Mouse (Mus musculus) E14TG2a.4 (cell line): Measurements from ENCODE around the gene Tbc1d2b.

Source experiments
- H3K27me3 ChIP-seq: 2 replicates; pipeline ENCODE4 v1.6.1; 2014; ENCODE audit warnings: low read length, control low read depth; ENCODE audit not compliant: insufficient read depth
- H3K36me3 ChIP-seq: 2 replicates; pipeline ENCODE4 v1.6.1; 2014; ENCODE audit warnings: low read length, control low read depth; ENCODE audit not compliant: insufficient read depth
- H3K4me1 ChIP-seq: replicated peaks from 2 replicates; pipeline ENCODE4 v1.6.1; 2014; ENCODE audit warnings: low read depth, low read length, control low read depth
- H3K4me3 ChIP-seq: replicated peaks from 2 replicates; pipeline ENCODE4 v1.5.1; 2014; ENCODE audit warnings: mild to moderate bottlenecking, low read length
- H3K9me3 ChIP-seq: 2 replicates; pipeline ENCODE4 v1.6.1; 2014; ENCODE audit warnings: low read length, control low read depth
- CTCF ChIP-seq: conservative IDR thresholded peaks from 2 replicates; pipeline ENCODE4 v1.5.1; 2014; ENCODE audit warnings: low read length
- NANOG ChIP-seq: IDR thresholded peaks from 2 replicates; pipeline ENCODE4 v1.6.1; 2014; ENCODE audit warnings: borderline replicate concordance, low read length, mixed read lengths
- POU5F1 ChIP-seq: IDR thresholded peaks from 2 replicates; pipeline ENCODE4 v1.6.1; 2014; ENCODE audit warnings: low read length, borderline replicate concordance

The Tbc1d2b gene

DNA sequence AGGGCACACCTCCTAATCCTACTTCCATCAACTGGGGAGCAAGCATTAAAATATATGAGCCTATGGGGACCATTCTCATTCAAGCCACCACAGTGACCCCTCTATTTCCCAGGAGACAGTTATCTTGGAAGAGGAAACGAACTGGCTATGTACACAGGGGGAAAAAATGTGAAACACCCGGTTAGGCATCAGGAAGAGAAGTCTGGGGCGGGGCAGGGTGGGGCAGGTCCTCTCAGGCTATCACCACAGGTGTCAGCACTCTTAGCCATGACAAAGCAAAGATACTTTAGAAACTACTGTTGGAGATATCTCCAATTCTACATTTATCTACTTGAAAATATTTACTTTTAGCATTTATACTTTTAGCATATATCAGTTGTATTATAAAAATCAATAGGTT is 8.5 kb downstream of the Tbc1d2b start:
- Histone ChIP-seq H3K4me3 (no peak overlapping the region), H3K4me1 (peaks cover 31% of the 10 kb centered on the region), H3K27me3 (no peaks in the 10 kb centered on the region), H3K9me3 (no peaks in the 10 kb centered on the region), H3K36me3 (peaks cover 12% of the 10 kb centered on the region)
- no peak for TF ChIP-seq NANOG
- TF ChIP-seq CTCF = no peak

DNA sequence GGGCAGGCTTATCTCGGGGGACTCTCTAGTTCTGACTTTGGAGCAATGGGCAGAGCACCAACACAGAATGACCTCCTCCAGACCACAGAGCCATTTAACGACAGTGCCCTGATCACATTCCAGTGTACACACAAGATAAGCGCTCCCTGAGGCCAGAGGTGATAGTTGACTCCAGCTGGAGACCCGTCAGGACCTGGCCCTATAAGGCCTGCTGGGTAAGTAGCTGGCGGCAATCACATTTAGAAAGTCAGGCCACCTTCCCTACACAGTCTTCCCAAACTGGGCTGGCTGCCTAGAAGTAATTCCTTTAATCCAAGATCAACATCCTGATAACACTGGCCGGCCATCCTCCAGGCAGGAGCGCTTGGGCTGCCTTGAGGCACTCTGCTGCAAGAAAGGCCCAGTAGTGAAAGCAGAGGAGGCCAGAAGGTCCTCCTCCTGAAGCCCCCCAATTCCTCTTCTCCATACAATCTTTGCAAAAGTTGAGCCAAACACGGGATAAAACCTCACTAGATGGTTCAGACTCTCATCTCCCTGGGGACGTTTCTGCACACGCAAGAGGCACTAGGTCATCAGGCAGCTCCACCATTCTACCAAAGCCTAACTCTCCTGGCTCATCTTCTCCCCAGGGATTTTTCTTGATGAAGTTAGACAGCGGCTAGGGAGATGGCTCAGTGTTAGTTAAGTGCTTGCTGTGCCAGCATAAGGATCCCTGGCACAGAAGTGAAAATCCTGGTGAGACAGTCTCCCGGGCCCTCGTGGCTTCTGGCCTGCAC is 9.8 kb downstream of the Tbc1d2b start:
- Histone ChIP-seq H3K9me3 (no peaks in the 10 kb centered on the region), H3K36me3 (peaks cover 12% of the 10 kb centered on the region), H3K4me1 (peaks cover 33% of the 10 kb centered on the region), H3K27me3 (no peaks in the 10 kb centered on the region), H3K4me3 (no peak overlapping the region)
- TF ChIP-seq CTCF (no peak), POU5F1 (no peak), NANOG (no peak)

DNA sequence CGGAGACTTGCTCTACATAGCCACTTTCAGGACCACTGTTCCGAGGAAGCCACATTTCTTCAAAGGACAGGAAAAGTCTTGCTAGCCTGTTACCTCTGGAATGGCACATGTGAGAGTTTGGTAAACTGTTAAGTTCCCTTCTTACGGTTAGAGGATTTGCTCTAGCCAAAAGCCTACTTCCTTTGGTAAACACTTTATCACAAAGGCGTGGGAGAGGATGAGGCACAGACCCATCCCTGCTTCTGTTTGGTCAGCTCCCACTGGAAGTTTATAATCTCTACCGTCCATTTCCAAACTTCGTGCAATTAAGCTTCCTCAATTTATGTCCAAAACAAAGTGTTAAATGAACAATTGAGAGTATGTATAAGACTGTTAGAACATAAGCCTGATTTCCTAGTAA is 10.5 kb downstream of the Tbc1d2b start:
- TF ChIP-seq CTCF (no peak), NANOG (no peak), POU5F1 (no peak)
- peaks cover 33% of the 10 kb centered on the region for H3K4me1 ChIP-seq
- no peak overlapping the region for H3K4me3 ChIP-seq
- peaks cover 8% of the 10 kb centered on the region for H3K36me3 ChIP-seq
- H3K27me3 ChIP-seq = no peaks in the 10 kb centered on the region
- no peaks in the 10 kb centered on the region for H3K9me3 ChIP-seq

DNA sequence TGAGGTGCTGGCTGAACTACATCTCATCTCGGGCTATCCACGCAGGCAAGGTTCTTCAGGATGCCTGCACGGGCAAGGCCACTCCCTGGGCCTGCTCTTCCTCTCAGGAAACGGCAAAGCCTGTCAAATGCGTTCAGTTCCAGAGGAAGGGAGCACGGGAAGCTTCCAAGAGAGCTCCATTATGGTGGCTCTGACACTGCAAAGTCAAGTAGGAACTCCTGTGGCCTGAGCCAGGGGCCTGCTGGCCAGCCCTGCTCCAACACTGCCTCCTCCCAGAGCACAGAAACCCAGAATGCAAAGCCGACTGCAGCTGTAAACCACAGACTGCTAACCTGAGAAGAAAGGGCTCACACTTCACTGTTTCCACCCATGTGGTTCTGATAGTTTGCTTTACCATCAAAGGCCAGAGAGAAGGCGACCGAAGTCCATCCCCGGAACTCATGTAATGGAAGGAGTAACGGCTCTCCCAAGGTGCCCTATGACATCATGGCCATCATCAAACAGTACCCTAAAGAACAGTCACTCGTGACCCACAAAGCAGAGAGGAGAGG is 11.1 kb downstream of the Tbc1d2b start:
- no peaks in the 10 kb centered on the region for H3K9me3 ChIP-seq
- no peaks in the 10 kb centered on the region for H3K27me3 ChIP-seq
- peaks cover 5% of the 10 kb centered on the region; the same call in 1 of the 2 replicates for H3K36me3 ChIP-seq
- H3K4me3 ChIP-seq = no peak overlapping the region
- no peak for TF ChIP-seq POU5F1
- no peak for TF ChIP-seq CTCF
- no peak for TF ChIP-seq NANOG
- H3K4me1 ChIP-seq = peaks cover 33% of the 10 kb centered on the region

DNA sequence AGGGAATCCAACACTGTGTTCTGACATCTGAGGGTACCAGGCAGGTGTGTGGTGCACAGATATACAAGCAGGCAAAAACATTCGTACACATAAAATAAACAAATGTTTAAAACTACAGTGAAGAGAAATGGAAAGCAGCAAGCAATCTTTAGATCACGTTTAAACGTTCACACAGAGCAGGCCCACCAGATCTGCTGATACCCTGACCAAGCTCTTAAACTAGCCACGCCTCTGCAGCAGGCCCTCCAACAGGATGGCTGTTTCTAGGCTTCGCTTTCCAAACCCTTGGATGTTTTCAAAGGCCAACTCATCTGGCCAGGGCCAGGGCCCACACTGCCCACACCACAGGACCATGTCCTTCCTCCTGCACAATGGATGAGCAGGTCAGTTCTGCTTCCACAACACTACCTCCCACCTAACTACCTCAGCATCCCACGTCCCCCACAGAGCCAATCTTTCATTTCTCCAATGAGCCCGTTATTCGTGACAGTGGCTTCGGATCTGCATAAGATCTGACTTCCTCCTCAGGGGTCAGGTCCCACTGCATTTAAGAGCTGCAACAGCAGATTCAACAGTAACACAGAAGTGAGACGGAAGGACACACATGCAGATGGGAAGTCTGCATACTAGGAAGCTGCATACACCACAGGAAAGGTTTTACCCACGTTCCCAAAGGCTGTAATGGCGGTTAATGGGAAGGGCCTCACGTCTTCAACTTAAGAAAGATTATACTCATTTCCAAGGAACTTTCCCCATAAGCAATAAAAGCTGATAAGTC is 12.7 kb downstream of the Tbc1d2b start:
- no peaks in the 10 kb centered on the region for H3K9me3 ChIP-seq
- H3K27me3 ChIP-seq = no peaks in the 10 kb centered on the region
- H3K4me1 ChIP-seq = peaks cover 33% of the 10 kb centered on the region
- TF ChIP-seq NANOG = no peak
- no peak for TF ChIP-seq POU5F1
- TF ChIP-seq CTCF = no peak
- no peak overlapping the region for H3K4me3 ChIP-seq
- H3K36me3 ChIP-seq = peaks cover 4% of the 10 kb centered on the region; the same call in 1 of the 2 replicates

DNA sequence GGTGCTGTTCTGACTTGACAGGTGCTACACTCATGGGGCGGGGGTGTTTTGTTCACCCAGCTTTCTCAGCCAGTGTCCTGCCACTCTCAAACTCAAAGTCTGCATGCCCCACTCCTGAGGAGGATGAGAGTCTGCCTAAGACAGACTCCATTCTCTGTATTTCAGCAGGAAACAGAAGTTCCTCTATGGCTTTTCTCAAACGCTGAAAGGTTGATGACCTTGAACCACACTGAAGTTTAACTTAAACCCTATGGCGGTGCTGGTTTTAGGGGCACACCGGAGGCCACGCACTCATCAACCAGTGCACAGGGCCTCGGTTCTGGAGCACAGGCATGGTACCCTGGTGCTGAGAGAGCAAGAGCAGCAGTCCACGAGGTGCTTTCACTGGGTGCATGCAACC is 13.4 kb downstream of the Tbc1d2b start:
- TF ChIP-seq CTCF (no peak), POU5F1 (no peak)

DNA sequence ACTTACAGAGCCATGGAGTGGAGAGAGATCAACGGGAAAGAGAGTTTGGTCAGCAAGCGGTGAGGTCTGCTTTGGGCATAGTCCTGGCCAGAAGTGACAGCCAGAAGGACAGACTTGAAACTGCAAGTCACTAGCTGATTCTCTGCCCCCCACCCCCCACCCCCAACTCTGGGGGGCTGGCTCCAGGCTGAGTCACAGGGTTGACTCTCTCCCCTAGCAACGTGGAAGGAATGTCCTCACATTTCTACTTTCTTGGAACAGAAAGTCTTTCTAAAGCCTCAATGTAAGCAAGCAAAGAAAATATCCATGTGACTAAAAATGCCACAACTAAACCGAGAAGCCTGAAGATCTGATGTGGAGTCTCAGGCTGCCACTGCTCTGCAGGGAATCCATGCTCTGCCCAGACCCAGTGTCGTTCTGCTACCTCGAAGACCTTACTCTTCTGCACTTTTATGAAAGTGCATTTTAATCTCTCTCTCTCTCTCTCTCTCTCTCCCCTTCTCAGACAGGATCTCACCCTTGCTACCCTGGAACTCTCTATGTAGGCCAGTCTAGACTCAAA is 14.7 kb downstream of the Tbc1d2b start:
- H3K36me3 ChIP-seq = peaks cover 4% of the 10 kb centered on the region; the same call in 1 of the 2 replicates
- H3K4me3 ChIP-seq = no peak overlapping the region
- H3K9me3 ChIP-seq = no peaks in the 10 kb centered on the region
- H3K4me1 ChIP-seq = peaks cover 21% of the 10 kb centered on the region
- TF ChIP-seq POU5F1 (no peak), NANOG (no peak), CTCF (no peak)
- H3K27me3 ChIP-seq = no peaks in the 10 kb centered on the region

More for the DNA sequence above, 13.4 kb downstream of the Tbc1d2b start:
- H3K4me3 ChIP-seq = peak overlapping the region; percentile 24; the same call in 1 of the 2 replicates
- H3K9me3 ChIP-seq = no peaks in the 10 kb centered on the region
- H3K27me3 ChIP-seq = no peaks in the 10 kb centered on the region
- H3K36me3 ChIP-seq = peaks cover 4% of the 10 kb centered on the region; the same call in 1 of the 2 replicates
- H3K4me1 ChIP-seq = peaks cover 33% of the 10 kb centered on the region

DNA sequence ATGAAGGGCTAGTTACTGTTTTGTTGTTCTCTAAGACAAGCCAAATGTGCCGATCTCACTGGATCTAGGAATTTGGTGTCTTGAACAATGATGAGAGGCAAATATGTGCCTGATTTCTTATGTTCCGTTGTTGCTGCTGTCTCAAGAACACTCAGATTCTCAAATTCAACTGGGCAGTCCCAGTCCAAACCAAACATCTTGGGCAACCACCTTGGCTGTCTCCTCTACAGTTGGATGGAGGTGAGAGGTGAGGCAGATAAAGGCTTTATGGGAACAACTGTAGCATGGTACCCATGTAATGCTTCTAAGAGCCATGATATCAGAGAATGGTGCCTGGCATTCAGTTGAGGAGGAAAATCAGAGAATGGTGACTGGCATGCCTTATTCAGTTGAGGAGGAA is 17.4 kb downstream of the Tbc1d2b start:
- no peak for TF ChIP-seq CTCF
- no peak for TF ChIP-seq POU5F1
- TF ChIP-seq NANOG = no peak
- peaks cover 19% of the 10 kb centered on the region for H3K4me1 ChIP-seq

More for the DNA sequence above, 17.4 kb downstream of the Tbc1d2b start:
- Histone ChIP-seq H3K4me3 (no peak overlapping the region), H3K9me3 (no peaks in the 10 kb centered on the region), H3K36me3 (peaks cover 6% of the 10 kb centered on the region; the same call in 1 of the 2 replicates), H3K27me3 (no peaks in the 10 kb centered on the region)
